Mouse (Mus musculus) gastrocnemius, adult 2 months (tissue): Measurements from ENCODE around the gene Fam102b. TPM values are rescaled to one million over a fixed set of nuclear protein-coding genes. Genes with fewer than 3 reads are reported as not detected.

Source experiments
- DNase-seq: peaks from one replicate; pipeline ENCODE4 v3.0.0; 2022
- H3K27ac ChIP-seq: fragments of 200-600 bp; 2 replicates; pipeline ENCODE4 v1.8.1; 2022; ENCODE audit warnings: mild to moderate bottlenecking
- H3K4me3 ChIP-seq: fragments of 200-600 bp; 2 replicates; pipeline ENCODE4 v1.8.1; 2022; ENCODE audit warnings: mild to moderate bottlenecking, moderate library complexity
- CTCF ChIP-seq: fragments of 200-600 bp; IDR thresholded peaks from 2 replicates; pipeline ENCODE4 v1.8.1; 2022; ENCODE audit warnings: antibody characterized with exemption, mild to moderate bottlenecking, moderate library complexity
- intact Hi-C: fragments of 180-260 bp; cut with DNase I; formaldehyde crosslinking; loops from one replicate; pipeline ENCODE4 v1.15.1; 2025
- long read RNA-seq, 2 experiments: library from polyadenylated mRNA; stranded (forward); transcript quantifications; one replicate each; pipeline ENCODE4 v2.0.0; 2021
- total RNA-seq, 2 experiments: library from RNA; stranded (reverse); gene quantifications; 2 replicates each; pipeline ENCODE4 v1.2.3; 2021

The Fam102b gene
- 1 to 10 TPM; 6.2 to 8.0 TPM for total RNA-seq
- long read RNA-seq, experiment 1, full-length matches to known transcripts, result 5 of 6 reads
- long read RNA-seq, experiment 1, partial matches to known transcripts, result 0 of 6 reads
- long read RNA-seq, experiment 1, other reads (novel, unspliced or antisense), result 1 of 6 reads
- long read RNA-seq, experiment 2, full-length matches to known transcripts, result 1 of 1 reads
- long read RNA-seq, experiment 2, partial matches to known transcripts, result 0 of 1 reads
- long read RNA-seq, experiment 2, other reads (novel, unspliced or antisense), result 0 of 1 reads

GRCm38 (mm10) chr3:109027515-109027987 is at the start of gene Fam102b:
Gene Fam102b, minus strand, starts transcription at chr3:109027607.
- Histone ChIP-seq H3K4me3 (peak within 1 kb of the TSS; percentile 89), H3K27ac (peak within 1 kb of the TSS; percentile 88)
- peak; percentile 96 for TF ChIP-seq CTCF
- DNase-seq, result peak; percentile 94
- intact Hi-C loops, result no loop called here

- no peak for DNase-seq
- H3K27ac ChIP-seq, result no peak overlapping the region
- no peak overlapping the region for H3K4me3 ChIP-seq
- intact Hi-C loops, result loop anchor here (1.0 to 10.0 kb wide), 4 partner anchors 38 to 206 kb away; partner anchors contain the start of gene Prpf38b
- TF ChIP-seq CTCF, result peak; percentile 85
These were observed 35.6 kb upstream of the Fam102b start for GRCm38 (mm10) chr3:109062989-109063388.

DNA sequence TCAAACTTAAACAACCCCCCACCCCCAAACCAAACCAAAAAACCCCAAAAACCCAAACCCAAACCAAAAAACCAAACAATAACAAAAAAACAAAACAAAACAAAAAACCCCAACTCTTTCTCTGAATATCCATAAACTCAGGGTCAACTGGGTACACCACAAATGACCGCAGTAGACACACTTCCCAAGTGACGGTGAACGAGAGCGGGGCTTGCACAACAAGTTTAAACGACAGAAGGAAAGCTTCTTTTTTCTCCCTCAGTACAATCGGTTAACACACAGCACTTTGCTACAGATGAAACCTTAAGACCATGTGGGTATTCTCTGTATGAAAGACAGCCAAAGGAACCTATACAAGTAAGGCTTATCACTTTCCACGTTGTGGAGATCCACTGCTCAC is 35.0 kb upstream of the Fam102b start:
- no peak for DNase-seq
- Histone ChIP-seq H3K4me3 (no peak overlapping the region), H3K27ac (no peak overlapping the region)
- intact Hi-C loops, result loop anchor here (5.0 to 10.0 kb wide), 3 partner anchors 85 to 205 kb away; partner anchors contain the start of gene Prpf38b
- TF ChIP-seq CTCF, result no peak

- no peak for TF ChIP-seq CTCF
- intact Hi-C loops, result loop anchor here (5.0 to 10.0 kb wide), 3 partner anchors 83 to 203 kb away; partner anchors contain the start of gene Prpf38b
- DNase-seq, result no peak
- peak overlapping the region; percentile 11; the same call in 1 of the 2 replicates for H3K4me3 ChIP-seq
- no peak overlapping the region for H3K27ac ChIP-seq
These were observed 32.5 kb upstream of the Fam102b start for GRCm38 (mm10) chr3:109059903-109060302.

DNA sequence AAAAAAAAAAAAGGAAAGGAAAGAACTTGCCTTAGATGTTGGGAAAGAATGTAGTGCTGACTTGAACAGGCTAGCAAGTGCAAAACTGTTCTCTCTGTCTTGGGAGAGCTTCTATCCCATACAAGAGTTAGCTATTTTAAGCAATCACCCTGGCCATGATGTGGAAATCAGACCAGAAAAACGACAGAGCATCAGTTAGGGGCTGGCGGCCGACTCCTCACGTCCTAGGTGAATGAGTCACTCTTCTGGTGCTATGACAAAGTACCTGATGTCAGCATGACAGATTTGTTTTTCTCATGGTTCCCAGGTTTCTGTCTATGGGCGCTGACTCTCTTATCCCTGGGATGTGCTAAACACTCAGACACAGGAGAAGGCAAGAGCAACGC is 24.5 kb upstream of the Fam102b start:
- intact Hi-C loops, result no loop called here
- DNase-seq, result no peak
- Histone ChIP-seq H3K27ac (peak overlapping the region; percentile 71), H3K4me3 (no peak overlapping the region)
- no peak for TF ChIP-seq CTCF

DNA sequence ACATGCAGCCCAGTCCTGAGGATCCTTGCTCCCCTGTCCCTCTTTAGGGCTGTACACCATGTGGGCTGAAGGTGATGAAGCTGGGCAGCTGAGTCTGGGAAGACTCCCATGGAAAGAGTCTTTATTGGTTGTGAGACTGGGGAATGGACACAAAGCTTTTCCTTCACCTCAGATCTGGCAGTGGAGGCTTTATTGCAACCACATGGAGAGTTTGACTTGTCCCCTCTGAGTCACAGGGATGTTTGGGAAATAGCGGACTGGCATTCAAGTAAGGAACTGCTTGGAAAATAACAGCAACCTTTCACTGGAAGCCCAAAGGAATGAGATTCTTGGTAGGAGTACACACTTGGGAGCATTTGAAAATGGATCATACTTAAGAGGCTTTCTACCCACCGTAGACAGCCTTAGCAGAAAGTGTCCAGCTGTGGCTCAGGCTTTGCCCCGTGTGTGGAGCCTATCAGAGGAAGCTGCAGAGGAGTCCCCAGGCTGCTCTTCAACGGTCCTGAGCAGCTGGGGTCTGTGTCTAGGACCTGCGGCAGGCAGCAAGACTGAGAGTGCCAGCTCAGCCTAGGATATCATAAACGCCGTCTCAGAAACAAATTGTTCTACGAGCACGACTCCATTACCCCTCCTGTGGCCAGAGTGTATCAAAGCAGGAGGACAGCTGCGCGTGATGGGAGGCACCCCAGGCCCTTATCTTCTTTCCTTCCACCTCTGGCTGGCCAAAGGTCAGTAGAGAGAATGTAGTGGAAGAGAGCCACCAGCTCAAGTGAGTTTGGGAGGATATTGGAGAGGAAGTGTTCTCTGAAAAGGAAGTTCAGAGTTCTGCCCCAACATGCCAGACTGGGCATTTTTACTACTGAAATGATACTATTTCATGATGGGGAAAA is 23.9 kb upstream of the Fam102b start:
- intact Hi-C loops, result no loop called here
- no peak for DNase-seq
- H3K27ac ChIP-seq, result peak overlapping the region; percentile 71
- peak; percentile 6; the same call in 1 of the 2 replicates for TF ChIP-seq CTCF
- no peak overlapping the region for H3K4me3 ChIP-seq

- Histone ChIP-seq H3K27ac (no peak overlapping the region), H3K4me3 (no peak overlapping the region)
- intact Hi-C loops, result no loop called here
- DNase-seq, result no peak
- peak; percentile 23; the same call in 1 of the 2 replicates for TF ChIP-seq CTCF
These were observed 20.4 kb upstream of the Fam102b start for GRCm38 (mm10) chr3:109047707-109048283.

DNA sequence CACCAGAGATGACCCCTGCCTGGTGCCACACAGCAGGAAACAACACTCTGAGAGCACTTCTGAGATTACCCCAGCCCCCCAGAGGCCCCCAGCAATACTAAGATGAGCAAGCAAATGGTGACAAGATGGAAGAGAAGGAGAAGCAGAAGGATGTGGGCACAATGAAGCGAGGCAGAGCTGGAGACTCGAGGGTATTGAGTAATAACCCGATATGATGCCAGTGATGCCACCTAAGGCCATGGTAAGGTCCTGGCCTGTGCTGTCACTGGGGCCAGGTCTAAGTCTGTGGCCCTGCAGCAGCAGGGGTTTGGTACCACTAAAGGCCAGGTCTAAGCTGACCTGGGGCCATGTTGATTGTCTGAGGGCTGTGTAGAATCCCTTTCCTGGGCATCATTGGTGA is 19.0 kb upstream of the Fam102b start:
- Histone ChIP-seq H3K4me3 (no peak overlapping the region), H3K27ac (no peak overlapping the region)
- intact Hi-C loops, result no loop called here
- DNase-seq, result no peak
- no peak for TF ChIP-seq CTCF

GRCm38 (mm10) chr3:109043395-109043794 is 16.0 kb upstream of the Fam102b start:
- Histone ChIP-seq H3K27ac (no peak overlapping the region), H3K4me3 (no peak overlapping the region)
- DNase-seq, result no peak
- intact Hi-C loops, result no loop called here
- TF ChIP-seq CTCF, result no peak

- TF ChIP-seq CTCF, result no peak
- Histone ChIP-seq H3K27ac (no peak overlapping the region), H3K4me3 (no peak overlapping the region)
- intact Hi-C loops, result no loop called here
- no peak for DNase-seq
These were observed 13.5 kb upstream of the Fam102b start for GRCm38 (mm10) chr3:109040908-109041307.

GRCm38 (mm10) chr3:109034411-109034810 is 7.0 kb upstream of the Fam102b start:
- DNase-seq, result no peak
- TF ChIP-seq CTCF, result no peak
- intact Hi-C loops, result no loop called here
- H3K4me3 ChIP-seq, result no peak overlapping the region
- no peak overlapping the region for H3K27ac ChIP-seq

GRCm38 (mm10) chr3:109032306-109032705 is 4.9 kb upstream of the Fam102b start:
- no peak overlapping the region for H3K4me3 ChIP-seq
- no peak for DNase-seq
- intact Hi-C loops, result no loop called here
- TF ChIP-seq CTCF, result no peak
- peak overlapping the region; percentile 43; the same call in 1 of the 2 replicates for H3K27ac ChIP-seq
